Mouse (Mus musculus): ENCODE data around the gene Inf2. TPM values are rescaled to one million over a fixed set of nuclear protein-coding genes. Genes with fewer than 3 reads are reported as not detected.
A peak's percentile ranks its signal among the peaks of the same experiment; 100 is the strongest.

Gene Inf2
- polyA plus RNA-seq, 1 experiment from 2014 or later = 2.5 TPM

- H3K4me3 ChIP-seq (replicated peaks; ENCODE audit: low read depth, low read length) = no peak overlapping the region
- no peak overlapping the region for H3K4me2 ChIP-seq (ENCODE audit: low read length)
- ATAC-seq (replicated peaks; ENCODE audit: low FRiP score, low read depth) (no peak), DNase-seq (ENCODE audit: low spot score) (no peak)
- H3K9me3 ChIP-seq (replicated peaks; ENCODE audit: low read length) = no peaks in the 10 kb centered on the region
- no peak for TF ChIP-seq CTCF (IDR thresholded peaks at IDR 0.05; ENCODE audit: low read depth)
- peaks cover 14% of the 10 kb centered on the region for H3K4me1 ChIP-seq (replicated peaks; ENCODE audit: insufficient read depth, low read length)
- WGBS = 93% methylated on average over 12 of the region's 12 CpGs
- no peaks in the 10 kb centered on the region for H3K36me3 ChIP-seq (ENCODE audit: insufficient read depth, low read length)
- H3K27me3 ChIP-seq (ENCODE audit: insufficient read depth, low read length) = no peaks in the 10 kb centered on the region
- no peak overlapping the region for H3K9ac ChIP-seq (ENCODE audit: low read depth, low read length)
- H3K27ac ChIP-seq = no peak overlapping the region
Measured at GRCm38 (mm10) chr12:112630029-112630428, 41.4 kb downstream of the Inf2 start.

- Histone ChIP-seq H3K36me3 (ENCODE audit: insufficient read depth, low read length) (no peaks in the 10 kb centered on the region), H3K27me3 (ENCODE audit: insufficient read depth, low read length) (no peaks in the 10 kb centered on the region), H3K9me3 (replicated peaks; ENCODE audit: low read length) (no peaks in the 10 kb centered on the region), H3K4me1 (replicated peaks; ENCODE audit: insufficient read depth, low read length) (peaks cover 14% of the 10 kb centered on the region), H3K27ac (no peak overlapping the region), H3K4me3 (replicated peaks; ENCODE audit: low read depth, low read length) (no peak overlapping the region), H3K4me2 (ENCODE audit: low read length) (no peak overlapping the region), H3K9ac (ENCODE audit: low read depth, low read length) (no peak overlapping the region)
- 60% methylated on average over 5 of the region's 5 CpGs for WGBS
- DNase-seq (ENCODE audit: low spot score) = no peak
- no peak for ATAC-seq (replicated peaks; ENCODE audit: low FRiP score, low read depth)
- no peak for TF ChIP-seq CTCF (IDR thresholded peaks at IDR 0.05; ENCODE audit: low read depth)
Measured at GRCm38 (mm10) chr12:112630796-112631195, 42.2 kb downstream of the Inf2 start.

- Histone ChIP-seq H3K4me2 (ENCODE audit: low read length) (no peak overlapping the region), H3K9ac (ENCODE audit: low read depth, low read length) (no peak overlapping the region), H3K4me3 (replicated peaks; ENCODE audit: low read depth, low read length) (no peak overlapping the region), H3K27me3 (ENCODE audit: insufficient read depth, low read length) (no peaks in the 10 kb centered on the region), H3K36me3 (ENCODE audit: insufficient read depth, low read length) (no peaks in the 10 kb centered on the region), H3K27ac (peak overlapping the region; percentile 13; the same call in 1 of the 2 replicates), H3K4me1 (replicated peaks; ENCODE audit: insufficient read depth, low read length) (peaks cover 14% of the 10 kb centered on the region), H3K9me3 (replicated peaks; ENCODE audit: low read length) (no peaks in the 10 kb centered on the region)
- no peak for TF ChIP-seq CTCF (IDR thresholded peaks at IDR 0.05; ENCODE audit: low read depth)
- ATAC-seq (replicated peaks; ENCODE audit: low FRiP score, low read depth) (no peak), DNase-seq (ENCODE audit: low spot score) (peak; percentile 62)
- 12% methylated on average over 1 of the region's 1 CpGs for WGBS
Measured at GRCm38 (mm10) chr12:112631472-112631871, 42.9 kb downstream of the Inf2 start.

GRCm38 (mm10) chr12:112632084-112632777, 43.6 kb downstream of the Inf2 start:
- H3K9me3 ChIP-seq (replicated peaks; ENCODE audit: low read length) = no peaks in the 10 kb centered on the region
- H3K27me3 ChIP-seq (ENCODE audit: insufficient read depth, low read length) = no peaks in the 10 kb centered on the region
- H3K27ac ChIP-seq = no peak overlapping the region; the same call in 1 of the 2 replicates
- no peak overlapping the region for H3K4me3 ChIP-seq (replicated peaks; ENCODE audit: low read depth, low read length)
- no peak for ATAC-seq (replicated peaks; ENCODE audit: low FRiP score, low read depth)
- 64% methylated on average over 11 of the region's 11 CpGs for WGBS
- peaks cover 14% of the 10 kb centered on the region for H3K4me1 ChIP-seq (replicated peaks; ENCODE audit: insufficient read depth, low read length)
- TF ChIP-seq CTCF (IDR thresholded peaks at IDR 0.05; ENCODE audit: low read depth) = no peak
- no peaks in the 10 kb centered on the region for H3K36me3 ChIP-seq (ENCODE audit: insufficient read depth, low read length)
- no peak overlapping the region for H3K9ac ChIP-seq (ENCODE audit: low read depth, low read length)
- DNase-seq (ENCODE audit: low spot score) = no peak
- H3K4me2 ChIP-seq (ENCODE audit: low read length) = no peak overlapping the region

GRCm38 (mm10) chr12:112632907-112633306, 44.3 kb downstream of the Inf2 start:
- no peaks in the 10 kb centered on the region for H3K9me3 ChIP-seq (replicated peaks; ENCODE audit: low read length)
- H3K36me3 ChIP-seq (ENCODE audit: insufficient read depth, low read length) = no peaks in the 10 kb centered on the region
- no peak overlapping the region for H3K4me3 ChIP-seq (replicated peaks; ENCODE audit: low read depth, low read length)
- H3K4me2 ChIP-seq (ENCODE audit: low read length) = no peak overlapping the region
- 72% methylated on average over 5 of the region's 5 CpGs for WGBS
- peaks cover 14% of the 10 kb centered on the region for H3K4me1 ChIP-seq (replicated peaks; ENCODE audit: insufficient read depth, low read length)
- no peak for TF ChIP-seq CTCF (IDR thresholded peaks at IDR 0.05; ENCODE audit: low read depth)
- H3K27ac ChIP-seq = no peak overlapping the region
- no peak overlapping the region for H3K9ac ChIP-seq (ENCODE audit: low read depth, low read length)
- no peak for DNase-seq (ENCODE audit: low spot score)
- no peak for ATAC-seq (replicated peaks; ENCODE audit: low FRiP score, low read depth)
- no peaks in the 10 kb centered on the region for H3K27me3 ChIP-seq (ENCODE audit: insufficient read depth, low read length)

- DNase-seq (ENCODE audit: low spot score) (no peak), ATAC-seq (replicated peaks; ENCODE audit: low FRiP score, low read depth) (no peak)
- Histone ChIP-seq H3K4me1 (replicated peaks; ENCODE audit: insufficient read depth, low read length) (peaks cover 14% of the 10 kb centered on the region), H3K9ac (ENCODE audit: low read depth, low read length) (no peak overlapping the region), H3K36me3 (ENCODE audit: insufficient read depth, low read length) (no peaks in the 10 kb centered on the region), H3K4me2 (ENCODE audit: low read length) (no peak overlapping the region), H3K4me3 (replicated peaks; ENCODE audit: low read depth, low read length) (no peak overlapping the region), H3K27ac (no peak overlapping the region), H3K27me3 (ENCODE audit: insufficient read depth, low read length) (no peaks in the 10 kb centered on the region), H3K9me3 (replicated peaks; ENCODE audit: low read length) (no peaks in the 10 kb centered on the region)
- 52% methylated on average over 9 of the region's 9 CpGs for WGBS
- peak; percentile 25; the same call in 1 of the 2 replicates for TF ChIP-seq CTCF (IDR thresholded peaks at IDR 0.05; ENCODE audit: low read depth)
Measured at GRCm38 (mm10) chr12:112633686-112634085, 45.1 kb downstream of the Inf2 start.

Measured in kidney, postnatal 0 days (tissue).